Mouse (Mus musculus): ENCODE measurements around the gene Epb41l1. TPM values are rescaled to one million over a fixed set of nuclear protein-coding genes. Genes with fewer than 3 reads are reported as not detected.

The Epb41l1 gene
- total and polyA plus RNA-seq, 2 experiments from 2014 or later, result 10.0 to 211 TPM

GRCm38 (mm10) chr2:156421381-156422110, 837 bp downstream of the Epb41l1 start:
- H3K9me3 ChIP-seq (ENCODE audit: low read length), result no peaks in the 10 kb centered on the region
- no peaks in the 10 kb centered on the region for H3K36me3 ChIP-seq (ENCODE audit: insufficient read depth)
- no peak for TF ChIP-seq CTCF (IDR thresholded peaks at IDR 0.05; ENCODE audit: low read depth)
- H3K4me2 ChIP-seq (ENCODE audit: low read depth), result peak overlapping the region; percentile 74
- peak; percentile 81 for DNase-seq
- H3K9ac ChIP-seq, result peak overlapping the region; percentile 92
- no peaks in the 10 kb centered on the region for H3K27me3 ChIP-seq (ENCODE audit: insufficient read depth, low read length)
- H3K4me3 ChIP-seq (ENCODE audit: low read depth, low read length), result peak overlapping the region; percentile 81
- peaks cover 11% of the 10 kb centered on the region; the same call in 1 of the 2 replicates for H3K4me1 ChIP-seq (ENCODE audit: insufficient read depth)
- WGBS, result 3% methylated on average over 36 of the region's 36 CpGs
- ATAC-seq, result peak; percentile 80
- H3K27ac ChIP-seq (ENCODE audit: low read depth, low read length), result peak overlapping the region; percentile 93

GRCm38 (mm10) chr2:156422631-156423030, 1.9 kb downstream of the Epb41l1 start:
- no peak for DNase-seq
- Histone ChIP-seq H3K36me3 (ENCODE audit: insufficient read depth) (no peaks in the 10 kb centered on the region), H3K27ac (ENCODE audit: low read depth, low read length) (peak overlapping the region; percentile 93), H3K9me3 (ENCODE audit: low read length) (no peaks in the 10 kb centered on the region), H3K4me2 (ENCODE audit: low read depth) (peak overlapping the region; percentile 74), H3K27me3 (ENCODE audit: insufficient read depth, low read length) (no peaks in the 10 kb centered on the region), H3K4me3 (ENCODE audit: low read depth, low read length) (peak overlapping the region; percentile 81), H3K4me1 (ENCODE audit: insufficient read depth) (peaks cover 11% of the 10 kb centered on the region; the same call in 1 of the 2 replicates), H3K9ac (peak overlapping the region; percentile 92)
- ATAC-seq, result no peak
- TF ChIP-seq CTCF (IDR thresholded peaks at IDR 0.05; ENCODE audit: low read depth), result no peak
- WGBS, result 10% methylated on average over 8 of the region's 8 CpGs

- WGBS, result 84% methylated on average over 4 of the region's 4 CpGs
- no peak overlapping the region for H3K4me3 ChIP-seq (ENCODE audit: low read depth, low read length)
- no peak for TF ChIP-seq CTCF (IDR thresholded peaks at IDR 0.05; ENCODE audit: low read depth)
- H3K27ac ChIP-seq (ENCODE audit: low read depth, low read length), result no peak overlapping the region
- peaks cover 11% of the 10 kb centered on the region; the same call in 1 of the 2 replicates for H3K4me1 ChIP-seq (ENCODE audit: insufficient read depth)
- DNase-seq, result no peak
- H3K27me3 ChIP-seq (ENCODE audit: insufficient read depth, low read length), result no peaks in the 10 kb centered on the region
- H3K36me3 ChIP-seq (ENCODE audit: insufficient read depth), result no peaks in the 10 kb centered on the region
- H3K4me2 ChIP-seq (ENCODE audit: low read depth), result 0 out of 2 replicates have a peak overlapping the region, but pooled peaks have one; percentile 74
- no peaks in the 10 kb centered on the region for H3K9me3 ChIP-seq (ENCODE audit: low read length)
- no peak overlapping the region for H3K9ac ChIP-seq
- ATAC-seq, result no peak
Measured at GRCm38 (mm10) chr2:156423672-156424071, 3.0 kb downstream of the Epb41l1 start.

GRCm38 (mm10) chr2:156425618-156426017, 4.9 kb downstream of the Epb41l1 start:
- H3K9me3 ChIP-seq (ENCODE audit: low read length), result no peaks in the 10 kb centered on the region
- no peaks in the 10 kb centered on the region for H3K36me3 ChIP-seq (ENCODE audit: insufficient read depth)
- H3K4me1 ChIP-seq (ENCODE audit: insufficient read depth), result 0 out of 2 replicates have a peak, but pooled peaks cover 11% of the 10 kb centered on the region
- 0 out of 2 replicates have a peak overlapping the region, but pooled peaks have one; percentile 21 for H3K27ac ChIP-seq (ENCODE audit: low read depth, low read length)
- H3K4me3 ChIP-seq (ENCODE audit: low read depth, low read length), result no peak overlapping the region
- WGBS, result 14% methylated on average over 2 of the region's 2 CpGs
- no peak for ATAC-seq
- no peak for DNase-seq
- no peak for TF ChIP-seq CTCF (IDR thresholded peaks at IDR 0.05; ENCODE audit: low read depth)
- H3K27me3 ChIP-seq (ENCODE audit: insufficient read depth, low read length), result no peaks in the 10 kb centered on the region
- H3K4me2 ChIP-seq (ENCODE audit: low read depth), result peak overlapping the region; percentile 23; the same call in 1 of the 2 replicates
- no peak overlapping the region for H3K9ac ChIP-seq

- Histone ChIP-seq H3K36me3 (ENCODE audit: insufficient read depth) (no peaks in the 10 kb centered on the region), H3K9me3 (ENCODE audit: low read length) (no peaks in the 10 kb centered on the region), H3K4me2 (ENCODE audit: low read depth) (no peak overlapping the region), H3K27ac (ENCODE audit: low read depth, low read length) (no peak overlapping the region), H3K4me3 (ENCODE audit: low read depth, low read length) (no peak overlapping the region), H3K4me1 (ENCODE audit: insufficient read depth) (0 out of 2 replicates have a peak, but pooled peaks cover 11% of the 10 kb centered on the region), H3K27me3 (ENCODE audit: insufficient read depth, low read length) (no peaks in the 10 kb centered on the region), H3K9ac (no peak overlapping the region)
- DNase-seq (no peak), ATAC-seq (no peak)
- 63% methylated on average over 4 of the region's 4 CpGs for WGBS
- TF ChIP-seq CTCF (IDR thresholded peaks at IDR 0.05; ENCODE audit: low read depth), result no peak
Measured at GRCm38 (mm10) chr2:156426151-156426550, 5.4 kb downstream of the Epb41l1 start.

GRCm38 (mm10) chr2:156429836-156430235, 9.1 kb downstream of the Epb41l1 start:
- DNase-seq, result no peak
- no peaks in the 10 kb centered on the region for H3K27me3 ChIP-seq (ENCODE audit: insufficient read depth, low read length)
- ATAC-seq, result no peak
- H3K4me1 ChIP-seq (ENCODE audit: insufficient read depth), result no peaks in the 10 kb centered on the region
- no peak overlapping the region for H3K4me3 ChIP-seq (ENCODE audit: low read depth, low read length)
- WGBS, result 66% methylated on average over 10 of the region's 10 CpGs
- no peak overlapping the region for H3K4me2 ChIP-seq (ENCODE audit: low read depth)
- no peaks in the 10 kb centered on the region for H3K36me3 ChIP-seq (ENCODE audit: insufficient read depth)
- no peak for TF ChIP-seq CTCF (IDR thresholded peaks at IDR 0.05; ENCODE audit: low read depth)
- no peaks in the 10 kb centered on the region for H3K9me3 ChIP-seq (ENCODE audit: low read length)
- no peak overlapping the region for H3K9ac ChIP-seq
- H3K27ac ChIP-seq (ENCODE audit: low read depth, low read length), result no peak overlapping the region

- ATAC-seq (no peak), DNase-seq (no peak)
- Histone ChIP-seq H3K36me3 (ENCODE audit: insufficient read depth) (no peaks in the 10 kb centered on the region), H3K9me3 (ENCODE audit: low read length) (no peaks in the 10 kb centered on the region), H3K9ac (no peak overlapping the region), H3K4me2 (ENCODE audit: low read depth) (no peak overlapping the region), H3K4me3 (ENCODE audit: low read depth, low read length) (no peak overlapping the region), H3K4me1 (ENCODE audit: insufficient read depth) (no peaks in the 10 kb centered on the region), H3K27me3 (ENCODE audit: insufficient read depth, low read length) (no peaks in the 10 kb centered on the region), H3K27ac (ENCODE audit: low read depth, low read length) (no peak overlapping the region)
- 48% methylated on average over 4 of the region's 4 CpGs for WGBS
- TF ChIP-seq CTCF (IDR thresholded peaks at IDR 0.05; ENCODE audit: low read depth), result no peak
Measured at GRCm38 (mm10) chr2:156430326-156430725, 9.6 kb downstream of the Epb41l1 start.

All from forebrain, postnatal 0 days (tissue).